Mouse (Mus musculus) kidney, adult 2 months (tissue): ENCODE measurements at regions not wholly inside any gene's neighbourhood (a gene's known extent, or its start where the extent isn't known, plus 50 kb on each side); places are given as distances from the start of the nearest gene placed in this dataset.

ENCODE experiments used
- DNase-seq: peaks from one replicate; pipeline ENCODE4 v3.0.0; 2021
- H3K27ac ChIP-seq: fragments of 200-500 bp; 2 replicates; pipeline ENCODE4 v1.5.1; 2012; ENCODE audit warnings: low read depth, low read length, control low read depth, inconsistent platforms; ENCODE audit not compliant: insufficient read depth
- H3K27me3 ChIP-seq: fragments of 200-500 bp; replicated peaks from 2 replicates; pipeline ENCODE4 v1.6.1; 2012; ENCODE audit warnings: mild to moderate bottlenecking, moderate library complexity, low read length, inconsistent platforms; ENCODE audit not compliant: control insufficient read depth, insufficient read depth
- H3K36me3 ChIP-seq: fragments of 200-500 bp; 2 replicates; pipeline ENCODE4 v1.6.1; 2012; ENCODE audit warnings: mild to moderate bottlenecking, moderate library complexity, low read length, inconsistent platforms; ENCODE audit not compliant: control insufficient read depth, insufficient read depth
- H3K4me1 ChIP-seq: fragments of 200-500 bp; 2 replicates; pipeline ENCODE4 v1.6.1; 2011; ENCODE audit warnings: low read length; ENCODE audit not compliant: control insufficient read depth, insufficient read depth
- H3K4me3 ChIP-seq: fragments of 200-500 bp; 2 replicates; pipeline ENCODE4 v1.5.1; 2011; ENCODE audit warnings: mild to moderate bottlenecking, low read depth, low read length, control low read depth; ENCODE audit not compliant: insufficient read depth
- CTCF ChIP-seq: fragments of 200-500 bp; conservative IDR thresholded peaks from 2 replicates; pipeline ENCODE4 v1.5.1; 2011; ENCODE audit warnings: low read depth, mild to moderate bottlenecking, control low read depth, low read length, moderate library complexity, mixed read lengths; ENCODE audit not compliant: insufficient read depth, insufficient read length
- POLR2A ChIP-seq: fragments of 200-500 bp; IDR thresholded peaks from one replicate; pipeline ENCODE4 v1.6.1; 2011; ENCODE audit warnings: low read depth, low read length, control low read depth
- WGBS: fragments of 180-500 bp; shearing (Covaris S2); methylation state at CpG from one replicate; pipeline ENCODE4 v1.1.7; 2018; 5-methylcytosine and 5-hydroxymethylcytosine counted together

- Histone ChIP-seq H3K27me3 (no peaks in the 10 kb centered on the region), H3K4me1 (no peaks in the 10 kb centered on the region), H3K27ac (no peak overlapping the region), H3K36me3 (no peaks in the 10 kb centered on the region), H3K4me3 (no peak overlapping the region)
- 57% methylated on average over 1 of the region's 1 CpGs for WGBS
- TF ChIP-seq CTCF, result no peak
- no peak for TF ChIP-seq POLR2A
- DNase-seq, result no peak
Measured at GRCm38 (mm10) chr4:64696134-64696533, 427.8 kb upstream of the Pappa start.

DNA sequence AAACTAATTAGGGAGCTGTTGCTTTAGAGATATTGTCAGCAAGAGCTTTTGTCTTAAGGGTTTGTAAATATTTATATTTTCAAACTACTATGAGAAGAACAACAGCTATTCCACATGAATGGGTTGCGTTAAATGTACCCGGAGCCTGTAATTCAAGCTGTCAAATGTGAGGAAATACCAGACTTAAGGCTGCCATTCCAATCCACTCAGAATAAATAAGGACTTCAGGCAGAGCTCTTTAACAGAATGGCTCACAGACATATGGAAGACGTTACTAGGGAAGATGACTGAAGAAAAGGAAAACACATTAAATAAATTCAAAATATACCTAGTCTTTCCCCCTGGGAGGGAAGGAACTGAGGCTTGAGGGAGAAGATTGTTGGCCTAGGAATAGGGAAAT is 400.7 kb upstream of the Pappa start:
- no peak overlapping the region for H3K27ac ChIP-seq
- no peak for DNase-seq
- WGBS, result 45% methylated on average over 3 of the region's 3 CpGs
- H3K4me1 ChIP-seq, result no peaks in the 10 kb centered on the region
- no peaks in the 10 kb centered on the region for H3K27me3 ChIP-seq
- H3K36me3 ChIP-seq, result no peaks in the 10 kb centered on the region
- TF ChIP-seq POLR2A (no peak), CTCF (no peak)
- no peak overlapping the region for H3K4me3 ChIP-seq

- no peak overlapping the region for H3K4me3 ChIP-seq
Measured at GRCm38 (mm10) chr4:64724851-64725250, 399.1 kb upstream of the Pappa start.

DNA sequence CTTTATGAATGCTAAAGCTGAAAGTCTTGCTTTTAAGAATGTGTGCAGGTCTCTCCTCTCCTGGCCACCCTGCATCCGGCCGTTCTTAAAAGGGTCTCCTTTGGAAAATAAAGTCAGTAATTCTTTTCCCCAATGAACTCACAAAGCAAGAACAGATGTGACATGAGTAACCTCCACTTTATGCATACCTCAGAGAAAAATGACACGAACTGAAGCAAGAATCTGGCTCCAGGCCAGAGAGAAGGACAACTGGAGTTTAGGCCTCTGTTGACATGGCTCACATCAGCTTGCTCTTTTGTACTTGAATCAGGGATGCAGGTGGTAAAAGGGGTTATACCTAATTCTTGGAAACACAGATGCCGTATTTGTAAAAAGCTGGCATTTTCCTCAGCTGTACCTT is 368.0 kb upstream of the Pappa start:
- no peak for DNase-seq
- Histone ChIP-seq H3K36me3 (no peaks in the 10 kb centered on the region), H3K4me1 (no peaks in the 10 kb centered on the region), H3K27me3 (no peaks in the 10 kb centered on the region), H3K4me3 (no peak overlapping the region), H3K27ac (no peak overlapping the region)
- TF ChIP-seq CTCF (no peak), POLR2A (no peak)
- 67% methylated on average over 4 of the region's 4 CpGs for WGBS

More at GRCm38 (mm10) chr4:64724851-64725250, 399.1 kb upstream of the Pappa start:
- Histone ChIP-seq H3K27ac (no peak overlapping the region), H3K27me3 (no peaks in the 10 kb centered on the region), H3K4me1 (no peaks in the 10 kb centered on the region), H3K36me3 (no peaks in the 10 kb centered on the region)
- TF ChIP-seq POLR2A (no peak), CTCF (no peak)
- 80% methylated on average over 1 of the region's 1 CpGs for WGBS
- DNase-seq, result no peak

DNA sequence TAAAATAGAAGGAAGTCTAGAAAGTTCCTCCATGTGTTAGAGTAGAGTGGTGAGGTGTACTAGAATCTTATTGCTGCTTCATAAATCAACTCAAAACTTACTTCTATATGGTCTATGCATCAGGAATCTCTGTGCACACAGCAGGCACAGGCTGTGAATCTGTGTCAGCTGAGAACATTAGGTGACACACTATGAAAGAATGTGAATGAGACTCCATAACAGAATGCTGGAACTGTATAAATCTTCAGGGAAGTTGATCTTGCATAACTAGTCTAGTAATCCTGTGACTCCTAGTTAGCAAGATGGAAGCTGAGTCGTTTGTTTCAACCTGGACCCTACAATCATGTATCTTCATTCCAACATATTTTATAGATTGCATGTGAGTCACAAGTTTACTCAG is 355.4 kb upstream of the Pappa start:
- no peaks in the 10 kb centered on the region for H3K4me1 ChIP-seq
- no peak for DNase-seq
- TF ChIP-seq CTCF (no peak), POLR2A (no peak)
- H3K27ac ChIP-seq, result no peak overlapping the region
- 73% methylated on average over 1 of the region's 1 CpGs for WGBS
- H3K27me3 ChIP-seq, result no peaks in the 10 kb centered on the region
- H3K4me3 ChIP-seq, result no peak overlapping the region
- H3K36me3 ChIP-seq, result no peaks in the 10 kb centered on the region

- H3K4me3 ChIP-seq, result no peak overlapping the region
- TF ChIP-seq CTCF, result no peak
- TF ChIP-seq POLR2A, result no peak
- no peaks in the 10 kb centered on the region for H3K36me3 ChIP-seq
- 70% methylated on average over 7 of the region's 7 CpGs for WGBS
- no peaks in the 10 kb centered on the region for H3K4me1 ChIP-seq
- H3K27me3 ChIP-seq, result no peaks in the 10 kb centered on the region
- DNase-seq, result no peak
- no peak overlapping the region for H3K27ac ChIP-seq
Measured at GRCm38 (mm10) chr4:64803886-64804285, 320.1 kb upstream of the Pappa start.

- no peak overlapping the region for H3K27ac ChIP-seq
- TF ChIP-seq POLR2A (no peak), CTCF (no peak)
- H3K27me3 ChIP-seq, result no peaks in the 10 kb centered on the region
- no peak for DNase-seq
- no peak overlapping the region for H3K4me3 ChIP-seq
- no peaks in the 10 kb centered on the region for H3K36me3 ChIP-seq
- H3K4me1 ChIP-seq, result no peaks in the 10 kb centered on the region
- 63% methylated on average over 2 of the region's 2 CpGs for WGBS
Measured at GRCm38 (mm10) chr4:64804996-64805395, 319.0 kb upstream of the Pappa start.

GRCm38 (mm10) chr4:64807148-64807547 is 316.8 kb upstream of the Pappa start:
- 97% methylated on average over 1 of the region's 1 CpGs for WGBS
- H3K4me3 ChIP-seq, result no peak overlapping the region

More at GRCm38 (mm10) chr4:64807148-64807547, 316.8 kb upstream of the Pappa start:
- Histone ChIP-seq H3K27ac (no peak overlapping the region), H3K36me3 (no peaks in the 10 kb centered on the region), H3K27me3 (no peaks in the 10 kb centered on the region), H3K4me1 (no peaks in the 10 kb centered on the region)
- no peak for DNase-seq
- TF ChIP-seq POLR2A (no peak), CTCF (no peak)
